Mouse (Mus musculus) embryonic facial prominence, embryonic 11.5 days (tissue): ENCODE results near the gene Lamc3. TPM values are rescaled to one million over a fixed set of nuclear protein-coding genes. Genes with fewer than 3 reads are reported as not detected.
A peak's percentile ranks its signal among the peaks of the same experiment; 100 is the strongest.

Experiments used
- ATAC-seq: fragments of 200-750 bp; cut with Nextera tagmentation; replicated peaks from 2 replicates; pipeline ENCODE4 v1.8.0; 2017; ENCODE audit warnings: low read depth; ENCODE audit not compliant: insufficient number of reproducible peaks, low FRiP score, low TSS enrichment
- DNase-seq: peaks from one replicate; pipeline ENCODE4 v3.0.0-alpha.2; 2015; ENCODE audit warnings: low spot score
- H3K27ac ChIP-seq: fragments of 300-500 bp; sonication (generic); replicated peaks from 2 replicates; pipeline ENCODE4 v1.5.1; 2014; ENCODE audit warnings: mild to moderate bottlenecking, low read depth, low read length, control low read depth
- H3K27me3 ChIP-seq: fragments of 300-500 bp; sonication (generic); 2 replicates; pipeline ENCODE4 v1.6.1; 2014; ENCODE audit warnings: mild to moderate bottlenecking, low read length, moderate library complexity, mixed read lengths; ENCODE audit not compliant: control insufficient read depth, insufficient read depth
- H3K36me3 ChIP-seq: fragments of 300-500 bp; sonication (generic); replicated peaks from 2 replicates; pipeline ENCODE4 v1.6.1; 2014; ENCODE audit warnings: low read depth, mild to moderate bottlenecking, low read length, moderate library complexity, mixed read lengths; ENCODE audit not compliant: control insufficient read depth, insufficient read depth
- H3K4me1 ChIP-seq: fragments of 300-500 bp; sonication (generic); 2 replicates; pipeline ENCODE4 v1.6.1; 2014; ENCODE audit warnings: low read length, mixed read lengths; ENCODE audit not compliant: control insufficient read depth, insufficient read depth
- H3K4me2 ChIP-seq: fragments of 300-500 bp; sonication (generic); 2 replicates; pipeline ENCODE4 v1.6.1; 2014; ENCODE audit warnings: low read depth, mild to moderate bottlenecking, control low read depth, low read length, moderate library complexity
- H3K4me3 ChIP-seq: fragments of 300-500 bp; sonication (generic); 2 replicates; pipeline ENCODE4 v1.5.1; 2014; ENCODE audit warnings: low read depth, low read length, control low read depth
- H3K9ac ChIP-seq: fragments of 300-500 bp; sonication (generic); replicated peaks from 2 replicates; pipeline ENCODE4 v1.6.1; 2014; ENCODE audit warnings: mild to moderate bottlenecking, control low read depth, low read length
- H3K9me3 ChIP-seq: fragments of 300-500 bp; sonication (generic); replicated peaks from 2 replicates; pipeline ENCODE4 v1.6.1; 2016; ENCODE audit warnings: mild to moderate bottlenecking, low read length, inconsistent platforms, mixed read lengths; ENCODE audit not compliant: control insufficient read depth
- WGBS: fragments of 180-500 bp; shearing (Covaris S2); extraction: QIAGEN DNeasy Blood & Tissue Kit; methylation state at CpG from one replicate; pipeline ENCODE4 v1.1.7; 2014; 5-methylcytosine and 5-hydroxymethylcytosine counted together
- polyA plus RNA-seq: library from polyadenylated mRNA; unstranded; fragments of >200 nt; fragmentation: Nextera tagmentation; extraction: Ambion mirVana; gene quantifications from 2 replicates; pipeline ENCODE4 v1.2.1, GENCODE M21; 2014

The Lamc3 gene
- polyA plus RNA-seq, 1 experiment from 2014 or later, result 0.84 TPM

- Histone ChIP-seq H3K9ac (no peak overlapping the region), H3K4me1 (no peaks in the 10 kb centered on the region), H3K36me3 (no peaks in the 10 kb centered on the region; the same call in none of the 2 replicates), H3K27me3 (no peaks in the 10 kb centered on the region), H3K4me2 (no peak overlapping the region), H3K4me3 (no peak overlapping the region), H3K27ac (no peak overlapping the region), H3K9me3 (no peaks in the 10 kb centered on the region)
- ATAC-seq (no peak), DNase-seq (no peak)
- WGBS, result 73% methylated on average over 8 of the region's 8 CpGs
Observed at GRCm38 (mm10) chr2:31953687-31954086, 66.6 kb downstream of the Lamc3 start.

- Histone ChIP-seq H3K9ac (no peak overlapping the region), H3K36me3 (no peaks in the 10 kb centered on the region; the same call in none of the 2 replicates), H3K27ac (no peak overlapping the region), H3K9me3 (no peaks in the 10 kb centered on the region), H3K4me3 (no peak overlapping the region), H3K27me3 (no peaks in the 10 kb centered on the region), H3K4me2 (no peak overlapping the region), H3K4me1 (no peaks in the 10 kb centered on the region)
- DNase-seq (no peak), ATAC-seq (no peak)
- 92% methylated on average over 9 of the region's 9 CpGs for WGBS
Observed at GRCm38 (mm10) chr2:31954779-31955181, 67.7 kb downstream of the Lamc3 start.

GRCm38 (mm10) chr2:31955686-31956085 is 68.6 kb downstream of the Lamc3 start:
- no peak for ATAC-seq
- Histone ChIP-seq H3K9ac (no peak overlapping the region), H3K4me3 (no peak overlapping the region), H3K36me3 (no peaks in the 10 kb centered on the region; the same call in none of the 2 replicates), H3K27me3 (no peaks in the 10 kb centered on the region), H3K4me1 (no peaks in the 10 kb centered on the region), H3K27ac (no peak overlapping the region), H3K9me3 (no peaks in the 10 kb centered on the region), H3K4me2 (no peak overlapping the region)
- WGBS, result 86% methylated on average over 5 of the region's 5 CpGs
- no peak for DNase-seq

- Histone ChIP-seq H3K36me3 (no peaks in the 10 kb centered on the region; the same call in none of the 2 replicates), H3K27me3 (no peaks in the 10 kb centered on the region), H3K4me3 (no peak overlapping the region), H3K4me2 (no peak overlapping the region), H3K9me3 (no peaks in the 10 kb centered on the region), H3K4me1 (no peaks in the 10 kb centered on the region), H3K9ac (no peak overlapping the region), H3K27ac (no peak overlapping the region)
- ATAC-seq (no peak), DNase-seq (no peak)
- WGBS, result 91% methylated on average over 10 of the region's 10 CpGs
Observed at GRCm38 (mm10) chr2:31957211-31957610, 70.1 kb downstream of the Lamc3 start.

GRCm38 (mm10) chr2:31960986-31961385 is 73.9 kb downstream of the Lamc3 start:
- DNase-seq (no peak), ATAC-seq (no peak)
- Histone ChIP-seq H3K27ac (no peak overlapping the region), H3K4me3 (no peak overlapping the region), H3K9ac (no peak overlapping the region), H3K27me3 (no peaks in the 10 kb centered on the region), H3K4me1 (no peaks in the 10 kb centered on the region), H3K4me2 (no peak overlapping the region), H3K36me3 (no peaks in the 10 kb centered on the region), H3K9me3 (no peaks in the 10 kb centered on the region)
- 95% methylated on average over 8 of the region's 8 CpGs for WGBS

GRCm38 (mm10) chr2:31961791-31962222 is 74.7 kb downstream of the Lamc3 start:
- WGBS, result 59% methylated on average over 4 of the region's 4 CpGs

GRCm38 (mm10) chr2:31962501-31963224 is 75.6 kb downstream of the Lamc3 start:
- DNase-seq (peak; percentile 3), ATAC-seq (peak; percentile 58; the same call in 1 of the 2 replicates)
- 49% methylated on average over 8 of the region's 8 CpGs for WGBS
- H3K27ac ChIP-seq, result no peak overlapping the region
- no peaks in the 10 kb centered on the region for H3K9me3 ChIP-seq
- no peak overlapping the region for H3K9ac ChIP-seq
- H3K4me3 ChIP-seq, result no peak overlapping the region
- no peaks in the 10 kb centered on the region for H3K4me1 ChIP-seq
- no peak overlapping the region for H3K4me2 ChIP-seq
- H3K36me3 ChIP-seq, result no peaks in the 10 kb centered on the region
- H3K27me3 ChIP-seq, result no peaks in the 10 kb centered on the region

More at GRCm38 (mm10) chr2:31961791-31962222, 74.7 kb downstream of the Lamc3 start:
- Histone ChIP-seq H3K4me1 (no peaks in the 10 kb centered on the region), H3K9ac (no peak overlapping the region), H3K27me3 (no peaks in the 10 kb centered on the region), H3K4me3 (no peak overlapping the region), H3K9me3 (no peaks in the 10 kb centered on the region), H3K36me3 (no peaks in the 10 kb centered on the region), H3K27ac (no peak overlapping the region), H3K4me2 (no peak overlapping the region)
- DNase-seq, result no peak
- no peak for ATAC-seq

GRCm38 (mm10) chr2:31963491-31963890 is 76.4 kb downstream of the Lamc3 start:
- DNase-seq, result no peak
- WGBS, result 86% methylated on average over 7 of the region's 7 CpGs
- Histone ChIP-seq H3K9me3 (no peaks in the 10 kb centered on the region), H3K9ac (no peak overlapping the region), H3K4me3 (no peak overlapping the region), H3K4me2 (no peak overlapping the region), H3K27me3 (no peaks in the 10 kb centered on the region), H3K4me1 (no peaks in the 10 kb centered on the region), H3K27ac (no peak overlapping the region), H3K36me3 (no peaks in the 10 kb centered on the region)
- no peak for ATAC-seq
